Mouse (Mus musculus) embryonic fibroblast, embryonic 13.5 days (primary cell): ENCODE measurements around the gene Krtap9-5.

Source experiments
- CTCF ChIP-seq: IDR thresholded peaks from 2 replicates; pipeline ENCODE4 v1.5.1; 2011; ENCODE audit warnings: mild to moderate bottlenecking, control low read depth, low read length, moderate library complexity, borderline replicate concordance; ENCODE audit not compliant: insufficient read depth
- POLR2A ChIP-seq: IDR thresholded peaks from 2 replicates; pipeline ENCODE4 v1.6.1; 2011; ENCODE audit warnings: low read depth, mild to moderate bottlenecking, control low read depth, low read length, moderate library complexity

DNA sequence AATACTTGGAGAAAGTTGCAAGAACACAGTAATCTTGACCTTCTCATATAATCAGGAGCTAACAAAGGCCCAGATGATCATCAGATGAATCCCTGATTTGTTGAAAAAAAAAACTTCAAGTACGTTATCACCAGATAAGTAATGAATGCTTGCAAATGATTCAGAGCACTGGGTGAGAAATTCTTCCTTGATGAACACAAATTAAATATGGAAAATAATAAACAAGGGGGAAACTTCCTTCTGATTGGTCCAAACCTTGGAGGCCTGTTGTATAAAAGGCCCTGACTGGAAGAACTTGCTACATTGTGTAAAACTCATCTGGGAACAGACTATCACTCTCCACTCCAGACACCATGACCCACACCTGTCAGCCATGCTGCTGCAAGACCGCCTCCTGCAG, 40.7 kb upstream of the Krtap9-5 start, which contains the start of gene Krtap31-1:
- no peak for TF ChIP-seq POLR2A
- TF ChIP-seq CTCF = no peak
